Mouse (Mus musculus): ENCODE measurements at regions not wholly inside any gene's neighbourhood (a gene's known extent, or its start where the extent isn't known, plus 50 kb on each side); places are given as distances from the start of the nearest gene placed in this dataset.

- no peak for DNase-seq (ENCODE audit: low read depth, low spot score)
- WGBS = 65% methylated on average over 1 of the region's 1 CpGs
Measured at GRCm38 (mm10) chr17:83914603-83915002, 66.8 kb upstream of the Haao start.

DNA sequence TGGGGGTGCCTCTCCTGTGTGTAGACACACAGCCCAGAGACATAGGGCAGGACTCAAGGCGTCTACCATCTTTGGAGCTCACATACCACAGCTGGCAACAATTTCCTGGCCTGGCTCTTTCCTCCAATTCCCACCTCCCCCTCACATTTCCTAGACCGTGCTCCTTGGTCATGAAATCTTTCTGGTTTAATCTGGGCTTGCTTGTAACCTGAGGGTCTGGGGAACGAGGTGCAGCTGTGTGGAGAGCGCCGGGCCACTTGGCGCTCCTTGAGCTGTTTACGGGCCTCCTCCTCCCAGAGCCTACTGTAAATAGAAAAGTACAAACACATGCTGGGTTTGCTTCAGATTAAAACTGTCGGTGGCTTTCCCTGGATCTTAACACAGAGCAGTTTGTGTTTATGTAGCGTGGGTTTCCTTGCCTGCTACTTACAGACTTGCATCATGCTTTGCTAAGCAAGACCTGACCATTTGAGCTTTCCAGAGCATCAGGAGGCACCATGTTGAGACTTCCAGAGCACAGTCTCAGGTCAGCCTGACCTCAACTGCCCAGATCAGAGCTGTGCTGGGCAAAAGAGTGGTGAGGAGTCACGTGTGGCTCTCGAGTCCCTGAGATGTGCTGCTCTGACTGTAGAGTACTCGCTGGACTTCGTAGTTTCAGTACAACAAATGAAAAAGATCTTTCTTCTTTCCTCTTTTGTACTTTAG lies 66.1 kb upstream of the Haao start:
- no peak for DNase-seq (ENCODE audit: low read depth, low spot score)

GRCm38 (mm10) chr17:83912421-83912820 lies 64.7 kb upstream of the Haao start:
- 83% methylated on average over 6 of the region's 6 CpGs for WGBS

More for the DNA sequence above, 66.1 kb upstream of the Haao start:
- 68% methylated on average over 13 of the region's 13 CpGs for WGBS

DNA sequence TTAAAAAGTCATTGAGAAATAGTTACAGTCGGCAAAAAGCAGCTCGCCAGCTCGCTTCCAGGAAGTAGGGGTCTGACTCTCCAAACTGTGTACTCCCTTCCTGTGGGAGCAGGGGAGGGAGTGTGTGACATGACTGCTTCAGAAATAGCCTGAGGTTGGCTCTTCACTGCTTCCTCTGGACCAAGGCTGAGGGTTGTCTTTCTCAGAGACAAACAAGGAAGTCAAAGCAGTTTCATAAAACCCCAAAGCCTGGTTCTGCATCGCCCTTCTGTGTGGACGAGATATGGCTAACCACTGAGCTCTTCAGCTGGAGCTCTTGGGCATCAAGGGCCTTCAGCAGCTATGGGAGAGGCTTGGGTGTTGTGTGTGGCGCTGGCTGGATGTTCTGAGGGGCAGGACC lies 61.0 kb upstream of the Haao start:
- 89% methylated on average over 6 of the region's 6 CpGs for WGBS
- no peak for DNase-seq (ENCODE audit: low read depth, low spot score)

More at GRCm38 (mm10) chr17:83912421-83912820, 64.7 kb upstream of the Haao start:
- DNase-seq (ENCODE audit: low read depth, low spot score) = no peak

- 53% methylated on average over 3 of the region's 3 CpGs for WGBS
- no peak for DNase-seq (ENCODE audit: low read depth, low spot score)
Measured at GRCm38 (mm10) chr17:83907538-83907937, 59.8 kb upstream of the Haao start.

DNA sequence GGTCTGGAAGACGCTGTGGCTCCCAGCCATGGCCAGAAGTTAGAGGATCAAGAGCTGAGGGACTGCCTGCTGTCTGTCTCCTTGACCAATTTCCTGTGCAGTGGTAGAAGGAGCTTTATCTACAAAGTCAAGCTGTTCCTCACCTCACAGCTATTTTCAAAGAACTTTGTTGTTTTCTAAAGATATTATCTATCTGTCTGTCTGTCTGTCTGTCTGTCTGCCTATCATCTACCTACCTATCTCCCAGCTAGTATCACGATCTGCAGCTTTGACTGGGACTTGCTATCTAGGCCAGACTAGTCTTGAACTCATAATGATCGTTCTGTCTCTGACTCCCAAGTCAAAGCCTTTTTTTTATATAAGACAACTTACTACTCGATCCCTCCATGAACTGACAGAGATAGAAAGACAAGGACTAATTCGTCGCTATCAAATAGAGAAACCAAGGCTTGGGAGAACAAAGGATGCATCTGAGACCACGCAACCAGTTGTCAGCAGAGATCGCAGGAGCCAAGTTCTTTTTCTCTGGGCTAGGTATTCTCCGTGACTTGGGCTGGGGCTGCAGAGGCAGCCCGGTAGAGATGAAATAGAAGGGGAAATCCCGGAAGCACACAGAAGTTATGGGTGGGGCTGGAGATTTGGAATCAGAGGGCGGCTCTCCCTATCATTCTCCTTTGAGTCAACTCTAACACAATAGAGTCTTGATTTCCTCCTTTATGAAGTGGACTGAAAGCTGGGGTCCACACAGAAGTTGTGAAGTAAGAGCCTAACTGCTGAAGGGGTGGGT lies 59.2 kb upstream of the Haao start:
- DNase-seq (ENCODE audit: low read depth, low spot score) = no peak
- 72% methylated on average over 12 of the region's 12 CpGs for WGBS

DNA sequence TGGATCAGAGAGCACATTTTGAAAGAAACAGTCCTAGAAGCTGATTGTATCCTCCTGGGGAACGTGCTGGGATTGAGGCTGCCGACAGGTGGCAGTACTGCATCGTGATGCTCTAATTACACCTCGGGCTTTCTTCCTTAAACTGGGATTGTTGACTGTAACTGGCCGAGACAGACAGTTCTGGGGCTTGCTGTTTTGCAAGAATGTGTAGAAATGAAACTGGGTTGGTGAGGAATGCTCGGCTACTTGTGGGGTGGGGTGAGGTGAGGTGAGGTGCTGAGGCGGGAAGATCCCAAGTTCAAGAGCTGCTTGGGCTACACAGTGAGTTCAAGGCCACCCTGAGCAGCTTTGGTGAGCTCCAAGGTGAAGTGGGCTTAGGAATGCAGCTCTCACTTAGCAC lies 55.7 kb upstream of the Haao start:
- WGBS = 2% methylated on average over 7 of the region's 7 CpGs

DNA sequence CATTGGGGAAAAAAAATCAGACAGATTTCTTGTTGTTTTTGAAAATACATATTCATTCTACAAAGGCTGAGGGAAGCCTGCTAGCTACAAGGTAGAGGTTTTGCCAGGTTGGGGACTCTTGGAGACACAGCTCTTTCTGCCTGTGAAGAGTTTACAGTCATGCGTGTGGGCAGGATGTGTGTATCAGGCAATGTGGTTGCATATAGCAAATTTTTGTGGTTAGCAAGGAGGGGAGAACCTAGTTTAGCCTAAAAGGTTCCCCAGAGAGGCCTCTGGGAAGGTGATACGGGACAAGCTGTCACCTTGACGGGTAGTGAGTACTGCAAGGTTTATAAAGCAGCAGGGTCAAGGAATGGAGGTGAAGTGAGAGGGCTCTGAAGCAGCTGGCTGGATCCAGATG lies 54.8 kb upstream of the Haao start:
- no peak for DNase-seq (ENCODE audit: low read depth, low spot score)
- WGBS = 89% methylated on average over 3 of the region's 3 CpGs

More for the DNA sequence above, 55.7 kb upstream of the Haao start:
- DNase-seq (ENCODE audit: low read depth, low spot score) = peak; percentile 80

DNA sequence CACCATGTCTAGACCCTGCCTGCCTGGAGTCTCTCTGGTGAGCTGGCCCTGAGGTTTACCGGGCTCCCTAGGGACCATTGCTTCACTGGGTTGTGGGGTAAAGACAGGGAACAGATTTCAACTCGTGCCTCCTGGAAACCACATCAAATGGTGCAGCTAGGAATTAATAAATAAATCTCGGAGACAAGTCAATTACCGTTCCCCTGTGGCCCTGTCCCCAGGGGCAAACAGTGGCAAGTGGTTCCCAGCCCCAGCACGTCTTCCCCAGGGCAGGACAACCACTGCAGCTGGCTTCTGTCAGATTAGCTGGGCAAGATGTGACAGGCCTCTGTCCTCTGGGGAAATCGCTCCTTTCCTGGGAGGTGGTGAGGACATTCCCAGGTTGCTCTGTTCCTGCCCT lies 54.3 kb upstream of the Haao start:
- WGBS = 82% methylated on average over 6 of the region's 6 CpGs
- DNase-seq (ENCODE audit: low read depth, low spot score) = no peak

DNA sequence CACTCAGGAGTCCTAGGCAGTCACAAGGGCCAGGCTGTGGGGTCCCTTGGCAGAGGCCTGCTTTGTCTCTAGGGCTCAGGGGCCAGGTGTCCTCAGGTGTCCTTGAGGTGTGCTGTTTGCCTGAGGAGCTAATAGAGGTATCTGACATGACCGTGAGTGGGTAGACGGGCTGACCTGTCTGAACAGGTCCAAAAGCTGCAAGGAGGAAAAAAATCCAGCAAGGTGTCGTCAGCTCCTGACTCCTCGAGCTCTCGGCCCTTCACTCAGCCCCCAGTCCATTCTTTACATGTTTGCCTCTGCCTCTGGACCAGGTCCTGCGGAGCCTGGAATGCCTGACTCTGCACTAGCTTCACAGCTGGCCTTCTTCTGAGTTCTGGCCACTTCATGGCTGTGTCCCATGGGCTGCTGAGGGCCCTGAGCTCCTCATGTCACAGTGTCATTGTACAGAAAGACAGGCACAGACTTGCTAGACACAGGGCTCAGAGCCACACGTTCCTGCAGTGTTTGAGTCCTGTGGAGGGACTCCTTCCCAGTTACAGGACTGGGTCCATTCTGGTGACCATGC lies 51.9 kb upstream of the Haao start:
- DNase-seq (ENCODE audit: low read depth, low spot score) = no peak
- WGBS = 76% methylated on average over 7 of the region's 7 CpGs

DNA sequence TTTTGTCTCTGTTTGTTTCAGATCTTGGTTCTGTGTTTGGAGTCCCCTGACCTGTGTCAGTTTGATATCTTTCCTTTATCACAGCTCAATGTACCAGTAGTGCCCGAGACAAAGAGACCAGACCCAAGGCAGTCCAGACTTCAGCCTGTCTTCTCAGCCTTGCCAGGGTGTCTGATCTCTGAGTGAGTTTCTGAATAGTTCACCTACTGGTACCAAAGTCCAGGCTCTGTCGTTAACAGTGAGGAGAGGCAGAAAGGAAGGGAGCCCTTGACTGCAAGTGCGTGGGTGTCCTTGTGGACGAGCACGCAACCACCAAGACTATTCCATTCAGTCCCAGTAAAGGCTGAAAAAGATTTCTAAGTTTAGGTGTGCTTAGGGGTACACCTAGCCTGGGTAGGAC lies 50.8 kb upstream of the Haao start:
- DNase-seq (ENCODE audit: low read depth, low spot score) = no peak
- WGBS = 55% methylated on average over 5 of the region's 5 CpGs
